Mouse (Mus musculus) erythroblast, embryonic 14.5 days (primary cell): ENCODE measurements around the gene Snd1.

ENCODE experiments used
- GATA1 ChIP-seq: IDR thresholded peaks from 2 replicates; pipeline ENCODE4 v1.6.1; 2012; ENCODE audit warnings: low read length, inconsistent platforms, mixed read lengths
- TAL1 ChIP-seq: IDR thresholded peaks from 3 replicates; pipeline ENCODE4 v1.6.1; 2012; ENCODE audit warnings: low read length, inconsistent platforms, mixed read lengths

DNA sequence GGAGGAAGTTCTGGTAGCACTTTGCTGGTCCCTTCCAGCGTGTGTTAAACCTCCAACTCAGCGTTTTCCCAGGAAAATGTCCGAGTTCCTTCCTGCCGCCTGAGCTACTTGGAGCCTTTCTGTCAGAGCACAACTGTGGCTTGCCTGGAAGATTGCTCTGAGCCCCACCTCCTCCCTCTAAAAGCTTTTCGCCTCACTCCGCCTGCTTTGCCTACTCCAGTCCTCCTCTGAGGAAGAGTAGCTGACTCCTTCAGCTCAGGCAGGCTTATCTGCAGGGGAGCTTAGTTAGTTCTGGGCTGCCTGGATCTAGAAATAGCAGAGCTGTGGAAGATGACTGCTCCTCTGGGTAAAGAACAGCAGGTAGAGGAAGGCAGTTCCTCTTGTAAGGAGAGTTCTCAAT is 80.1 kb downstream of the Snd1 start:
- no peak for TF ChIP-seq GATA1
- TF ChIP-seq TAL1: no peak
